In the genomic region with DNA sequence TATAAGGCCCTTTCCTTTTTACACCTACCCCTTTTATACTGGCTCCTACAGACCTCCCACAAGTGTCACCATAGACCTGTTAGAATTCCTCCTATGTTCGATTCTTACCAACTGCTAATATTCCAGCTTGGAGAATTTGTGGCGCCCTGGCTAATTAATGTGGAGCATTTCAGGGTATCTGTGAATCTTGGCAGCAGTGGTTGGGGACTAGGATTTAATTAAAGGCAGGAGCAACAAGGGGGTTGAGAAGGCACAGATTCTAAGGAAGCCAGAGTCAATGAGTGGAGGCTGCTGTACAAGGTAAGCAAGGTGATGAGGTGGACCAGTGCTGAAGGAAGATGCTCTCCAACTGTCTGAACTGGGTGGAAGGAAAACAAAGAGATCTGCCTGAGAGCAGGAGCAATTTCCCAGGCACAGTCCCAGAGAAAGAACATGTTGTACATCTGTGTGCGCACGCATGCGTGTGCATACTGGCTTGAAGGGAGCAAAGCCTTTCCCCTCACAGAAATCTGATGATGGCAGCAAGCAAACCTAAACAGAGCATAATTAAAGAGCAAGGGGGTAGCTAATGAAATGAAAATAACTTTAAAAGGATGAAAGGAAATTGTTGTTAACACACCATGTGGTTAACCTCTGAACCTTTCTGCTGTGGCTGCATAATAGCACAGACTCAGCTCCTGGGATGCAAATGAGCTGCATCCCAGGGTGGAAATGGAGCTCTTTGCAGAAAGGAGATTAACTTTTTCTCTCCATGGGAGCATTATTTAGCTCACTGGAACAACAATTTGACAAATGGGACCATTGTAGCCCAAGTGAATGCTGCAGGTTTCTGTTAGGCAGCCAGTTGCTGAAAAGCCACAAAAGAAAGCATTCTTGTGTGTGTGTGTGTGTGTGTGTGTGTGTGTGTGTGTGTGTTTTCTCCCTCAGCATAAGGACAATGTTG, we compare ENCODE assay signal across 12 mouse cellular contexts.
DNase-seq lines count a peak whose midpoint lies in the region; ATAC-seq lines count a peak whose summit lies in the region.
"Had no signal": no experiment of that assay in that cellular context is flagged by ENCODE, and none has a peak within 500 bp of the region (broad histone marks: within the 10 kb centered on the region; RNA-seq: fewer than 3 reads in every experiment).

No protein-coding gene starts in this region.

- H3K27me3 ChIP-seq in kidney, embryonic 16.5 days (ENCODE audit: insufficient read depth, low read length): no peaks in the 10 kb centered on the region
- peaks cover 54% of the 10 kb centered on the region for H3K27me3 ChIP-seq in forebrain, embryonic 11.5 days (ENCODE audit: control insufficient read depth, insufficient read depth, low read length)
- no peaks in the 10 kb centered on the region for H3K27me3 ChIP-seq in limb, embryonic 10.5 days (ENCODE audit: low read depth, poor library complexity, severe bottlenecking)
- peaks cover 18% of the 10 kb centered on the region; the same call in 1 of the 2 replicates for H3K27me3 ChIP-seq in neural tube, embryonic 13.5 days
- H3K27me3 ChIP-seq: heart, embryonic 12.5 days; liver, embryonic 12.5 days had no signal

- H3K4me2 ChIP-seq in kidney, embryonic 16.5 days (replicated peaks; ENCODE audit: low read depth, low read length): no peak overlapping the region
- H3K4me2 ChIP-seq in forebrain, embryonic 11.5 days (ENCODE audit: low read depth, low read length, severe bottlenecking): no peak overlapping the region
- no peak overlapping the region for H3K4me2 ChIP-seq in neural tube, embryonic 13.5 days
- H3K4me2 ChIP-seq: heart, embryonic 12.5 days; liver, embryonic 12.5 days had no signal

- no peak overlapping the region for H3K27ac ChIP-seq in kidney, embryonic 16.5 days (ENCODE audit: low read length)
- peak overlapping the region; percentile 51 for H3K27ac ChIP-seq in forebrain, embryonic 11.5 days (ENCODE audit: low read depth, low read length)
- H3K27ac ChIP-seq in limb, embryonic 10.5 days: peak overlapping the region; percentile 63
- H3K27ac ChIP-seq in neural tube, embryonic 13.5 days (replicated peaks): peak overlapping the region; percentile 77
- H3K27ac ChIP-seq: liver, embryonic 12.5 days had no signal

- peak; percentile 61; the same call in 1 of the 2 replicates for ATAC-seq in kidney, embryonic 16.5 days (ENCODE audit: low FRiP score, low TSS enrichment)
- ATAC-seq in forebrain, embryonic 11.5 days (replicated peaks; ENCODE audit: low FRiP score): peak; percentile 97
- peak; percentile 84 for ATAC-seq in neural tube, embryonic 13.5 days (ENCODE audit: low read depth)
- ATAC-seq: liver, embryonic 12.5 days had no signal

- WGBS in kidney, embryonic 16.5 days: 63% methylated on average over 5 of the region's 5 CpGs
- WGBS in forebrain, embryonic 11.5 days: 10% methylated on average over 5 of the region's 5 CpGs
- 57% methylated on average over 5 of the region's 5 CpGs for WGBS in limb, embryonic 10.5 days
- WGBS in neural tube, embryonic 13.5 days: 27% methylated on average over 5 of the region's 5 CpGs

- H3K36me3 ChIP-seq in kidney, embryonic 16.5 days (ENCODE audit: insufficient read depth, low read length): no peaks in the 10 kb centered on the region
- no peaks in the 10 kb centered on the region for H3K36me3 ChIP-seq in forebrain, embryonic 11.5 days (ENCODE audit: control insufficient read depth, insufficient read depth, low read length)
- no peaks in the 10 kb centered on the region for H3K36me3 ChIP-seq in limb, embryonic 10.5 days
- no peaks in the 10 kb centered on the region for H3K36me3 ChIP-seq in neural tube, embryonic 13.5 days
- H3K36me3 ChIP-seq: heart, embryonic 12.5 days; liver, embryonic 12.5 days had no signal

- H3K9ac ChIP-seq in kidney, embryonic 16.5 days (replicated peaks; ENCODE audit: low read length): no peak overlapping the region
- H3K9ac ChIP-seq in forebrain, embryonic 11.5 days (ENCODE audit: low read length): no peak overlapping the region
- H3K9ac ChIP-seq in neural tube, embryonic 13.5 days: no peak overlapping the region
- H3K9ac ChIP-seq: heart, embryonic 12.5 days; liver, embryonic 12.5 days had no signal

- no peak overlapping the region for H3K4me3 ChIP-seq in kidney, embryonic 16.5 days (ENCODE audit: low read length)
- no peak overlapping the region for H3K4me3 ChIP-seq in forebrain, embryonic 11.5 days (ENCODE audit: low read depth, low read length)
- no peak overlapping the region for H3K4me3 ChIP-seq in limb, embryonic 10.5 days
- no peak overlapping the region for H3K4me3 ChIP-seq in neural tube, embryonic 13.5 days
- H3K4me3 ChIP-seq: heart, embryonic 12.5 days; liver, embryonic 12.5 days had no signal

- no peak for DNase-seq in kidney, adult 11 months
- peak; percentile 77 for DNase-seq in forebrain, embryonic 11.5 days (ENCODE audit: low spot score)
- DNase-seq in limb, embryonic 10.5 days (ENCODE audit: low spot score): no peak
- no peak for DNase-seq in urinary bladder, adult 18-20 months (ENCODE audit: low spot score in 2 of 2)
- DNase-seq in right cerebral cortex, postnatal 36 days (ENCODE audit: low spot score in 2 of 2): no peak
- DNase-seq in cerebellum, adult 9-10 months: no peak
- DNase-seq: kidney, postnatal 14 days; right cerebral cortex, postnatal 14 days had no signal

- H3K4me1 ChIP-seq in kidney, embryonic 16.5 days (ENCODE audit: insufficient read depth, low read length): no peaks in the 10 kb centered on the region
- H3K4me1 ChIP-seq in forebrain, embryonic 11.5 days (replicated peaks; ENCODE audit: control insufficient read depth, insufficient read depth, low read length): peaks cover 4% of the 10 kb centered on the region
- peaks cover 11% of the 10 kb centered on the region for H3K4me1 ChIP-seq in limb, embryonic 10.5 days
- H3K4me1 ChIP-seq in neural tube, embryonic 13.5 days (replicated peaks): peaks cover 16% of the 10 kb centered on the region
- H3K4me1 ChIP-seq: heart, embryonic 12.5 days; liver, embryonic 12.5 days had no signal

- no peaks in the 10 kb centered on the region for H3K9me3 ChIP-seq in kidney, embryonic 16.5 days (ENCODE audit: low read length)
- H3K9me3 ChIP-seq in forebrain, embryonic 11.5 days (ENCODE audit: control insufficient read depth, low read length): no peaks in the 10 kb centered on the region
- no peaks in the 10 kb centered on the region for H3K9me3 ChIP-seq in limb, embryonic 10.5 days (replicated peaks)
- no peaks in the 10 kb centered on the region for H3K9me3 ChIP-seq in neural tube, embryonic 13.5 days
- H3K9me3 ChIP-seq: heart, embryonic 12.5 days; liver, embryonic 12.5 days had no signal
